Comparison of ENCODE assay signal across 12 mouse cellular contexts in the genomic region with DNA sequence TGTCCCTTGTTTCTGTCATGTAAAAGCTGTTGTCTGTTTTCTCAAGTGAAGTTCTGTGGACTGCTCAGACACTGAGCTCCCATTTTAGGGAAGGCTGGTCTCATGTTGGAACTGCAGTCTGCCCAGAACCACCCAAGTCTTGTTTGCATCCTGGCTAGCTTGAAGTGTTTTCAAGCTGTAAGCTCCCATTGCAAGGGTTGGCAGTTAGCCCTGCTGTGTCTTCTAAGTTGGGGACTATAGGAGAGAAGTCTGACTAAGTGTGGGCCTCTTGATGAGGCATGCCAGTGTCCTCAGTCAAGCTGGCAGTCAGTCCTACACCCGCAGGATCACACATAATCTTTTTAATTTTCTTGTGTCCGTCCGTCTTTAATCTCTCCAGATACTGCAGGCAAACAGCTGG. TPM values are rescaled to one million over a fixed set of nuclear protein-coding genes. Genes with fewer than 3 reads are reported as not detected.
"Had no signal": no experiment of that assay in that cellular context is flagged by ENCODE, and none has a peak within 500 bp of the region (broad histone marks: within the 10 kb centered on the region; RNA-seq: fewer than 3 reads in every experiment).

No protein-coding gene starts in this region.

- ATAC-seq: liver, postnatal 0 days; lung, postnatal 0 days; midbrain, embryonic 13.5 days; midbrain, embryonic 15.5 days had no signal

- DNase-seq: liver, postnatal 0 days; lung, adult 2 months; lung, postnatal 14 days; lung, postnatal 36 days; right cerebral cortex, postnatal 14 days; thymus, adult 18-20 months; thymus, postnatal 14 days; thymus, postnatal 36 days had no signal

RNA-seq across cellular contexts. Expression of gene Tmem116, which starts 22.7 kb away (rescaled TPM):
- total RNA-seq: monocyte, adult 5-6 weeks had no signal
